Mouse (Mus musculus): ENCODE measurements around the gene Adcy7. TPM values are rescaled to one million over a fixed set of nuclear protein-coding genes. Genes with fewer than 3 reads are reported as not detected.

The Adcy7 gene
- polyA plus RNA-seq, 2 experiments = 7.3 to 7.9 TPM

DNA sequence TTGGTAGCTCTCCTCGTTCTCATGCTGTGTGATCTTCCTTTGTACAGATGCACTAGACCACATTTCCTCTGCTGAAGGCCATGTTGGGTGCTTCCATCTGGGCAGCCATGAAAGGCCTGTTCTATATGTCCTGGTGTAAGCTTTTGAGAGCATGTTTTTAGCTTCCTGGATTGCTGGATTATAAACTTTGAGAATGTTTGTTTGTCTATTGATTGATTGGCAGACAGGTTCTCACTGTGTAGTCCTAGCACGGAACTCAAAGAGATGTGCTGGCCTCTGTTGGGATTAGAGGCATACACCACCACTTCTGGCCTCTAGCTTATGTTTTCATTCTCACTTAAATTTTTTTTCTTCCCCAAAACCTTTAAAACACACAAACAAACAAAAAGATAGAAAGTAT, 35.5 kb upstream of the Adcy7 start:
- no peak for TF ChIP-seq POLR2A (IDR thresholded peaks at IDR 0.05; ENCODE audit: borderline replicate concordance, extremely low read depth, insufficient read depth, insufficient read length)
- H3K27ac ChIP-seq (replicated peaks; ENCODE audit: low read depth, low read length) = no peak overlapping the region
- H3K4me3 ChIP-seq (replicated peaks; ENCODE audit: low read length) = no peak overlapping the region
- H3K4me2 ChIP-seq (replicated peaks; ENCODE audit: low read depth, low read length, severe bottlenecking) = no peak overlapping the region
- no peaks in the 10 kb centered on the region for H3K27me3 ChIP-seq (ENCODE audit: control insufficient read depth, insufficient read depth, low read length)
- no peaks in the 10 kb centered on the region for H3K9me3 ChIP-seq (ENCODE audit: control insufficient read depth, low read length)
- no peak for DNase-seq (ENCODE audit: low spot score)
- no peaks in the 10 kb centered on the region for H3K4me1 ChIP-seq (ENCODE audit: control insufficient read depth, insufficient read depth, low read length)
- WGBS = 78% methylated on average over 2 of the region's 2 CpGs
- no peak for ATAC-seq (ENCODE audit: low FRiP score, low read depth)
- H3K9ac ChIP-seq (ENCODE audit: low read depth, low read length, severe bottlenecking) = no peak overlapping the region
- H3K36me3 ChIP-seq (ENCODE audit: control insufficient read depth, insufficient read depth, low read length) = no peaks in the 10 kb centered on the region

DNA sequence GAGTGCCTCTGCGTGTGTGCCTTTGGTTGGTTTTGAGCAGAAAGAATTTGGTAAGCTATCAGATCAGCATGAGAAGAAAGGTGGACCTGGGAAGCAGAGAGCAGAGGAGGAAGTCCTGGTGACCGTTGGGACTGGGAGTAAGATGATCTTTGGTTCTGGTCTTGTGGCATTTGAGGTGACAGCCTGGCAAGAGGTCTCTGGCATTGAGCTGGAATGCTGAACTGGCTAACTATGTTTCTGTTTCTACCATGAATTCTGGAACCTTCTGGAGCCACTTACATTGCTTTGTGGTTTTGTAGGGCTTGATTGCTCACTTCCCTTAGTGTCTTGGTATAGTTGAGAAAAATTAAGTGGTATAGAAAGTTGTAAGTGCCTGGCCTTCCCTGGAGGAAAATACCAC, 34.6 kb upstream of the Adcy7 start:
- no peak for TF ChIP-seq POLR2A (IDR thresholded peaks at IDR 0.05; ENCODE audit: borderline replicate concordance, extremely low read depth, insufficient read depth, insufficient read length)

DNA sequence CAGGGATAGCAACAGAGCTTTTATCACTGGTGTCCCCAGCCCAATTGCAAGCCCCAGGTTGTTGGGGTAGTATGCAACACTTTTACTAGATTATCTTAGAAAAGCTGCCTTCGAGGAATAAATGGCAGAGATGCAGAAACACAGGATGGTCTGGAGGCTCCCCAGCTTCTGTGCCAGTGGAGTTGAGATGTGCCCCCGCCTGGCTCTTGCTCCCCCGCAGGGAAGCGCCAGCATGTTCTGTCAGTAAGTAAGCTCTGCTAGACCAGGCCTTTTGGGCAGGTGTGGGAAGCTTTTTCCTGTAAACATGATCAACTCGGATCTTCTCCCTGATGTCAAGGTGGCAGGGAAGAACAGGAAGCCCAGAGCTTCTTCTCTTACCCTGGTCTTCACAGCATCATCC, 32.9 kb upstream of the Adcy7 start:
- H3K27ac ChIP-seq (replicated peaks; ENCODE audit: low read depth, low read length) = no peak overlapping the region
- peaks cover 5% of the 10 kb centered on the region for H3K36me3 ChIP-seq (ENCODE audit: control insufficient read depth, insufficient read depth, low read length)
- H3K4me1 ChIP-seq (ENCODE audit: control insufficient read depth, insufficient read depth, low read length) = no peaks in the 10 kb centered on the region
- no peak overlapping the region for H3K4me2 ChIP-seq (replicated peaks; ENCODE audit: low read depth, low read length, severe bottlenecking)
- H3K9ac ChIP-seq (ENCODE audit: low read depth, low read length, severe bottlenecking) = no peak overlapping the region
- DNase-seq (ENCODE audit: low spot score) (no peak), ATAC-seq (ENCODE audit: low FRiP score, low read depth) (no peak)
- no peak overlapping the region for H3K4me3 ChIP-seq (replicated peaks; ENCODE audit: low read length)
- WGBS = 91% methylated on average over 5 of the region's 5 CpGs
- H3K27me3 ChIP-seq (ENCODE audit: control insufficient read depth, insufficient read depth, low read length) = no peaks in the 10 kb centered on the region
- no peaks in the 10 kb centered on the region for H3K9me3 ChIP-seq (ENCODE audit: control insufficient read depth, low read length)
- no peak for TF ChIP-seq POLR2A (IDR thresholded peaks at IDR 0.05; ENCODE audit: borderline replicate concordance, extremely low read depth, insufficient read depth, insufficient read length)

More for the DNA sequence above, 34.6 kb upstream of the Adcy7 start:
- no peaks in the 10 kb centered on the region for H3K27me3 ChIP-seq (ENCODE audit: control insufficient read depth, insufficient read depth, low read length)
- H3K36me3 ChIP-seq (ENCODE audit: control insufficient read depth, insufficient read depth, low read length) = no peaks in the 10 kb centered on the region
- no peaks in the 10 kb centered on the region for H3K9me3 ChIP-seq (ENCODE audit: control insufficient read depth, low read length)
- no peak overlapping the region for H3K9ac ChIP-seq (ENCODE audit: low read depth, low read length, severe bottlenecking)
- DNase-seq (ENCODE audit: low spot score) (no peak), ATAC-seq (ENCODE audit: low FRiP score, low read depth) (no peak)
- H3K27ac ChIP-seq (replicated peaks; ENCODE audit: low read depth, low read length) = no peak overlapping the region
- no peaks in the 10 kb centered on the region for H3K4me1 ChIP-seq (ENCODE audit: control insufficient read depth, insufficient read depth, low read length)
- WGBS = 69% methylated on average over 2 of the region's 2 CpGs
- H3K4me3 ChIP-seq (replicated peaks; ENCODE audit: low read length) = no peak overlapping the region
- no peak overlapping the region for H3K4me2 ChIP-seq (replicated peaks; ENCODE audit: low read depth, low read length, severe bottlenecking)

DNA sequence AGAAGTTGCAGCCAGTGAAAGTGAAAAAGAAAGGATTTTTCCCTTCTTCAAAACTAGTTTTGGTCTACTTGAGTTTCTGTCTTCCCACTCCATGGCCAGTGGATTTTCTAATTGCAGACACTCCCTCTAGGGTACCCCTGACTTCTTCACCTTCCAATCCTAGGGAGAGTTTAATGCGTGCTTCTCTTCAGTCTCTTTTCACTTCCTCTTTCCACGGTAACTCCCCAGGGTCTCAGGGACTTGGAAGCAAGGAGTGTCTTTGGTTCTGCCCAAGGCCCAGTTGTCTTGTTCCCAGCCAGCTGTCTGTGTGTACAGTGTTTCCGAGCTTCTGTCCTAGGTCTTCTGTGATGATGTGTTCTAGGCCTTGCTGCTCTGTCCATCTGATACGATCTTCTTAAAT, 30.3 kb upstream of the Adcy7 start:
- Histone ChIP-seq H3K27ac (replicated peaks; ENCODE audit: low read depth, low read length) (no peak overlapping the region), H3K9ac (ENCODE audit: low read depth, low read length, severe bottlenecking) (no peak overlapping the region), H3K4me1 (ENCODE audit: control insufficient read depth, insufficient read depth, low read length) (no peaks in the 10 kb centered on the region), H3K4me2 (replicated peaks; ENCODE audit: low read depth, low read length, severe bottlenecking) (no peak overlapping the region), H3K27me3 (ENCODE audit: control insufficient read depth, insufficient read depth, low read length) (no peaks in the 10 kb centered on the region), H3K9me3 (ENCODE audit: control insufficient read depth, low read length) (no peaks in the 10 kb centered on the region), H3K4me3 (replicated peaks; ENCODE audit: low read length) (no peak overlapping the region), H3K36me3 (ENCODE audit: control insufficient read depth, insufficient read depth, low read length) (peaks cover 18% of the 10 kb centered on the region)
- DNase-seq (ENCODE audit: low spot score) (no peak), ATAC-seq (ENCODE audit: low FRiP score, low read depth) (no peak)
- no peak for TF ChIP-seq POLR2A (IDR thresholded peaks at IDR 0.05; ENCODE audit: borderline replicate concordance, extremely low read depth, insufficient read depth, insufficient read length)
- 85% methylated on average over 4 of the region's 4 CpGs for whole genome bisulfite sequencing

DNA sequence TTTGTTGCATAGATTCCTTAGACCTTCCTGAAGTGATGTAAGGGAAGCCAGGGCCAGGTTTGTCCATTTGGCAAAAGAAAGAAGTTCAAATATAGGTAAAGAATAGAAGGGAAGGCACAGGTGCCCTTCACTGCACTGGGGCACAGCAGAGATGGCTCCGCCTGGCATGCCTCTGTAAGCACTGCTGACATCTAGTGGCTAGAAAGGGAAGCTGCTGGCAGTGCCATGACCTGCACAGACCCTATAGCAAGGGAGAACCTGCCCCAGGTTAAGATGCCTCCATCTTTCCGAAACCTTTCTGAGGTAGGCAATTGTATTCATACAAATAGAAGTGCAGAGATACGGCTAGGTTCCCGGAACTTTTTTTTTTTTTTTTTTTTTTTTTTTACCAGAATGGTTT, 27.9 kb upstream of the Adcy7 start:
- Histone ChIP-seq H3K9me3 (ENCODE audit: control insufficient read depth, low read length) (no peaks in the 10 kb centered on the region), H3K4me1 (ENCODE audit: control insufficient read depth, insufficient read depth, low read length) (no peaks in the 10 kb centered on the region), H3K4me3 (replicated peaks; ENCODE audit: low read length) (no peak overlapping the region), H3K36me3 (ENCODE audit: control insufficient read depth, insufficient read depth, low read length) (peaks cover 39% of the 10 kb centered on the region), H3K27ac (replicated peaks; ENCODE audit: low read depth, low read length) (no peak overlapping the region), H3K9ac (ENCODE audit: low read depth, low read length, severe bottlenecking) (no peak overlapping the region), H3K27me3 (ENCODE audit: control insufficient read depth, insufficient read depth, low read length) (no peaks in the 10 kb centered on the region), H3K4me2 (replicated peaks; ENCODE audit: low read depth, low read length, severe bottlenecking) (no peak overlapping the region)
- no peak for TF ChIP-seq POLR2A (IDR thresholded peaks at IDR 0.05; ENCODE audit: borderline replicate concordance, extremely low read depth, insufficient read depth, insufficient read length)
- ATAC-seq (ENCODE audit: low FRiP score, low read depth) (no peak), DNase-seq (ENCODE audit: low spot score) (peak; percentile 40)
- 83% methylated on average over 4 of the region's 4 CpGs for WGBS

DNA sequence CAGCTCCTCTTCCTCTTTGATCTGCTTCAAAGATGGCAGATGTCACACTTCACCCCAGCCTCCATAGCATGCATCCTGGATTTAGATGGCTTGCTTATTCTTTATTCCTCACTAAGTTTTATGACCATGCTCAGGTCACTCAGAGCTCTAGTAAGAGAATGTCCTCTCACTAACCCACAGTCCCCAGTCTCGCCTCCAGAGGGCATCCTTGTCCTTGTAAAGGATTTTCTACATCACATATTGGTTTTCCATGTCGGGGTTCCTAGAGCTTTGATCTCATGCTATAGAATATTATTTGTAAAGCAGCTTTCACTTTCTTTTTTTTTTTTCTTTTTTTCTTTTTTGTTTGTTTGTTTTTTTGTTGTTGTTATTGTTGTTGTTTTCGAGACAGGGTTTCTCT, 19.4 kb upstream of the Adcy7 start:
- 75% methylated on average over 3 of the region's 3 CpGs for WGBS
- no peaks in the 10 kb centered on the region for H3K9me3 ChIP-seq (ENCODE audit: control insufficient read depth, low read length)
- H3K27ac ChIP-seq (replicated peaks; ENCODE audit: low read depth, low read length) = no peak overlapping the region
- no peak for TF ChIP-seq POLR2A (IDR thresholded peaks at IDR 0.05; ENCODE audit: borderline replicate concordance, extremely low read depth, insufficient read depth, insufficient read length)
- H3K36me3 ChIP-seq (ENCODE audit: control insufficient read depth, insufficient read depth, low read length) = peaks cover 75% of the 10 kb centered on the region
- ATAC-seq (ENCODE audit: low FRiP score, low read depth) = no peak
- no peak overlapping the region for H3K4me3 ChIP-seq (replicated peaks; ENCODE audit: low read length)
- peak; percentile 65 for DNase-seq (ENCODE audit: low spot score)
- H3K4me1 ChIP-seq (ENCODE audit: control insufficient read depth, insufficient read depth, low read length) = no peaks in the 10 kb centered on the region
- H3K9ac ChIP-seq (ENCODE audit: low read depth, low read length, severe bottlenecking) = no peak overlapping the region
- H3K27me3 ChIP-seq (ENCODE audit: control insufficient read depth, insufficient read depth, low read length) = no peaks in the 10 kb centered on the region
- H3K4me2 ChIP-seq (replicated peaks; ENCODE audit: low read depth, low read length, severe bottlenecking) = no peak overlapping the region

Measured in limb, embryonic 14.5 days (tissue).